Mouse (Mus musculus): ENCODE results near the gene Tff3. TPM values are rescaled to one million over a fixed set of nuclear protein-coding genes. Genes with fewer than 3 reads are reported as not detected.

The Tff3 gene
- total RNA-seq (2021) = not detected
- 0.39 TPM in 1 of 2 replicates, not detected in the other for polyA plus RNA-seq (2012; rRNA removed)
- long read RNA-seq = 0 reads

GRCm38 (mm10) chr17:31129452-31129851, at the start of gene Tff3:
Tff3 (minus strand) TSS chr17:31129646.
- 16% methylated on average over 2 of the region's 2 CpGs for WGBS
- no peak within 1 kb of the TSS for H3K4me3 ChIP-seq
- H3K9ac ChIP-seq (ENCODE audit: low read depth, low read length) = no peak within 1 kb of the TSS
- no peak for TF ChIP-seq POLR2A (IDR thresholded peaks at IDR 0.05; ENCODE audit: insufficient read depth, low read depth, low read length)
- no peaks in the 10 kb centered on the region for H3K4me1 ChIP-seq (ENCODE audit: control insufficient read depth, insufficient read depth, low read length)
- H3K36me3 ChIP-seq (ENCODE audit: control insufficient read depth, insufficient read depth, low read length) = no peaks in the 10 kb centered on the region
- no peaks in the 10 kb centered on the region for H3K27me3 ChIP-seq (ENCODE audit: control insufficient read depth, insufficient read depth, low read length)
- intact Hi-C loops (cut with DNase I) = no loop called here
- no peak within 1 kb of the TSS for H3K27ac ChIP-seq
- no peaks in the 10 kb centered on the region for H3K79me2 ChIP-seq (replicated peaks; ENCODE audit: control insufficient read depth, insufficient read depth, low read length)
- DNase-seq = no peak

GRCm38 (mm10) chr17:31176321-31176720, 46.9 kb upstream of the Tff3 start:
- Histone ChIP-seq H3K4me3 (no peak overlapping the region), H3K36me3 (ENCODE audit: control insufficient read depth, insufficient read depth, low read length) (no peaks in the 10 kb centered on the region), H3K27ac (no peak overlapping the region), H3K4me1 (ENCODE audit: control insufficient read depth, insufficient read depth, low read length) (no peaks in the 10 kb centered on the region), H3K9ac (ENCODE audit: low read depth, low read length) (no peak overlapping the region), H3K27me3 (ENCODE audit: control insufficient read depth, insufficient read depth, low read length) (no peaks in the 10 kb centered on the region), H3K79me2 (replicated peaks; ENCODE audit: control insufficient read depth, insufficient read depth, low read length) (no peaks in the 10 kb centered on the region)
- TF ChIP-seq EP300 (IDR thresholded peaks at IDR 0.05; ENCODE audit: insufficient read depth, low read depth, low read length) (no peak), POLR2A (IDR thresholded peaks at IDR 0.05; ENCODE audit: insufficient read depth, low read depth, low read length) (no peak), CTCF (IDR thresholded peaks at IDR 0.05) (no peak)
- DNase-seq = no peak
- intact Hi-C loops (cut with DNase I) = no loop called here
- 90% methylated on average over 4 of the region's 4 CpGs for WGBS

GRCm38 (mm10) chr17:31169796-31170195, 40.4 kb upstream of the Tff3 start:
- Histone ChIP-seq H3K36me3 (ENCODE audit: control insufficient read depth, insufficient read depth, low read length) (no peaks in the 10 kb centered on the region), H3K79me2 (replicated peaks; ENCODE audit: control insufficient read depth, insufficient read depth, low read length) (no peaks in the 10 kb centered on the region), H3K27me3 (ENCODE audit: control insufficient read depth, insufficient read depth, low read length) (no peaks in the 10 kb centered on the region), H3K27ac (no peak overlapping the region), H3K9ac (ENCODE audit: low read depth, low read length) (no peak overlapping the region), H3K4me1 (ENCODE audit: control insufficient read depth, insufficient read depth, low read length) (no peaks in the 10 kb centered on the region), H3K4me3 (no peak overlapping the region)
- no peak for DNase-seq
- WGBS = 82% methylated on average over 5 of the region's 5 CpGs
- TF ChIP-seq CTCF (IDR thresholded peaks at IDR 0.05) = no peak
- TF ChIP-seq POLR2A (IDR thresholded peaks at IDR 0.05; ENCODE audit: insufficient read depth, low read depth, low read length) = no peak
- TF ChIP-seq EP300 (IDR thresholded peaks at IDR 0.05; ENCODE audit: insufficient read depth, low read depth, low read length) = no peak
- intact Hi-C loops (cut with DNase I) = no loop called here

GRCm38 (mm10) chr17:31165127-31165526, 35.7 kb upstream of the Tff3 start, which contains the start of gene Tff1:
Tff1 (minus strand) TSS chr17:31165277.
- no peaks in the 10 kb centered on the region for H3K27me3 ChIP-seq (ENCODE audit: control insufficient read depth, insufficient read depth, low read length)
- H3K9ac ChIP-seq (ENCODE audit: low read depth, low read length) = no peak within 1 kb of the TSS
- no peaks in the 10 kb centered on the region for H3K79me2 ChIP-seq (replicated peaks; ENCODE audit: control insufficient read depth, insufficient read depth, low read length)
- intact Hi-C loops (cut with DNase I) = no loop called here
- H3K27ac ChIP-seq = no peak within 1 kb of the TSS
- WGBS = 83% methylated on average over 6 of the region's 6 CpGs
- H3K4me3 ChIP-seq = no peak within 1 kb of the TSS
- DNase-seq = no peak
- no peaks in the 10 kb centered on the region for H3K36me3 ChIP-seq (ENCODE audit: control insufficient read depth, insufficient read depth, low read length)
- TF ChIP-seq CTCF (IDR thresholded peaks at IDR 0.05) (no peak), EP300 (IDR thresholded peaks at IDR 0.05; ENCODE audit: insufficient read depth, low read depth, low read length) (no peak), POLR2A (IDR thresholded peaks at IDR 0.05; ENCODE audit: insufficient read depth, low read depth, low read length) (no peak)
- H3K4me1 ChIP-seq (ENCODE audit: control insufficient read depth, insufficient read depth, low read length) = no peaks in the 10 kb centered on the region

GRCm38 (mm10) chr17:31163821-31164220, 34.4 kb upstream of the Tff3 start:
- no peak overlapping the region for H3K9ac ChIP-seq (ENCODE audit: low read depth, low read length)
- no peaks in the 10 kb centered on the region for H3K79me2 ChIP-seq (replicated peaks; ENCODE audit: control insufficient read depth, insufficient read depth, low read length)
- no peak overlapping the region for H3K27ac ChIP-seq
- no peak for DNase-seq
- 79% methylated on average over 2 of the region's 2 CpGs for WGBS
- H3K4me3 ChIP-seq = no peak overlapping the region
- no peaks in the 10 kb centered on the region for H3K4me1 ChIP-seq (ENCODE audit: control insufficient read depth, insufficient read depth, low read length)
- H3K27me3 ChIP-seq (ENCODE audit: control insufficient read depth, insufficient read depth, low read length) = no peaks in the 10 kb centered on the region
- intact Hi-C loops (cut with DNase I) = no loop called here
- TF ChIP-seq POLR2A (IDR thresholded peaks at IDR 0.05; ENCODE audit: insufficient read depth, low read depth, low read length) (no peak), EP300 (IDR thresholded peaks at IDR 0.05; ENCODE audit: insufficient read depth, low read depth, low read length) (no peak), CTCF (IDR thresholded peaks at IDR 0.05) (no peak)
- no peaks in the 10 kb centered on the region for H3K36me3 ChIP-seq (ENCODE audit: control insufficient read depth, insufficient read depth, low read length)

- no peaks in the 10 kb centered on the region for H3K4me1 ChIP-seq (ENCODE audit: control insufficient read depth, insufficient read depth, low read length)
- no peaks in the 10 kb centered on the region for H3K36me3 ChIP-seq (ENCODE audit: control insufficient read depth, insufficient read depth, low read length)
- no peak overlapping the region for H3K27ac ChIP-seq
- H3K79me2 ChIP-seq (replicated peaks; ENCODE audit: control insufficient read depth, insufficient read depth, low read length) = no peaks in the 10 kb centered on the region
- no peaks in the 10 kb centered on the region for H3K27me3 ChIP-seq (ENCODE audit: control insufficient read depth, insufficient read depth, low read length)
- H3K4me3 ChIP-seq = no peak overlapping the region
- no peak overlapping the region for H3K9ac ChIP-seq (ENCODE audit: low read depth, low read length)
- intact Hi-C loops (cut with DNase I) = no loop called here
- no peak for DNase-seq
- TF ChIP-seq POLR2A (IDR thresholded peaks at IDR 0.05; ENCODE audit: insufficient read depth, low read depth, low read length) (no peak), EP300 (IDR thresholded peaks at IDR 0.05; ENCODE audit: insufficient read depth, low read depth, low read length) (no peak), CTCF (IDR thresholded peaks at IDR 0.05) (no peak)
- WGBS = 40% methylated on average over 12 of the region's 12 CpGs
These were observed 33.2 kb upstream of the Tff3 start for GRCm38 (mm10) chr17:31162607-31163006.

All from heart, adult 2 months (tissue).